Mouse (Mus musculus): Measurements from ENCODE around the gene Wnt2b. TPM values are rescaled to one million over a fixed set of nuclear protein-coding genes. Genes with fewer than 3 reads are reported as not detected.

Wnt2b gene
- total and polyA plus RNA-seq, 3 experiments = 0.11 TPM; not detected in 2

- Histone ChIP-seq H3K9me3 (replicated peaks) (no peaks in the 10 kb centered on the region), H3K4me1 (ENCODE audit: insufficient read depth, low read depth, low read length) (no peaks in the 10 kb centered on the region), H3K36me3 (replicated peaks) (no peaks in the 10 kb centered on the region), H3K27me3 (ENCODE audit: insufficient read depth, low read length) (peaks cover 14% of the 10 kb centered on the region), H3K4me3 (ENCODE audit: low read depth, low read length) (no peak overlapping the region)
- TF ChIP-seq TAL1 (conservative IDR thresholded peaks at IDR 0.05; ENCODE audit: low read depth, low read length) (no peak), CTCF (IDR thresholded peaks at IDR 0.05; ENCODE audit: low read depth, low read length) (no peak), GATA1 (IDR thresholded peaks at IDR 0.05; ENCODE audit: borderline replicate concordance, low read length) (no peak)
- DNase-seq (ENCODE audit: low spot score) (no peak), ATAC-seq (ENCODE audit: extremely low read depth, insufficient number of reproducible peaks, low FRiP score, poor library complexity, severe bottlenecking) (no peak)
Measured at GRCm38 (mm10) chr3:105003960-105004463, 42.3 kb upstream of the Wnt2b start.

GRCm38 (mm10) chr3:105001374-105001773 is 39.7 kb upstream of the Wnt2b start:
- H3K27me3 ChIP-seq (ENCODE audit: insufficient read depth, low read length) = peaks cover 14% of the 10 kb centered on the region

GRCm38 (mm10) chr3:105000561-105000960 is 38.8 kb upstream of the Wnt2b start:
- Histone ChIP-seq H3K36me3 (replicated peaks) (no peaks in the 10 kb centered on the region), H3K4me3 (ENCODE audit: low read depth, low read length) (no peak overlapping the region), H3K4me1 (ENCODE audit: insufficient read depth, low read depth, low read length) (no peaks in the 10 kb centered on the region), H3K27me3 (ENCODE audit: insufficient read depth, low read length) (peaks cover 14% of the 10 kb centered on the region), H3K9me3 (replicated peaks) (no peaks in the 10 kb centered on the region)
- ATAC-seq (ENCODE audit: extremely low read depth, insufficient number of reproducible peaks, low FRiP score, poor library complexity, severe bottlenecking) (no peak), DNase-seq (ENCODE audit: low spot score) (no peak)
- TF ChIP-seq TAL1 (conservative IDR thresholded peaks at IDR 0.05; ENCODE audit: low read depth, low read length) = no peak
- TF ChIP-seq GATA1 (IDR thresholded peaks at IDR 0.05; ENCODE audit: borderline replicate concordance, low read length) = no peak
- no peak for TF ChIP-seq CTCF (IDR thresholded peaks at IDR 0.05; ENCODE audit: low read depth, low read length)
- no peak for TF ChIP-seq POLR2AphosphoS5 (IDR thresholded peaks at IDR 0.05; ENCODE audit: insufficient replicate concordance, low read depth, low read length)
- no peak for TF ChIP-seq GATA2 (IDR thresholded peaks at IDR 0.05; ENCODE audit: borderline replicate concordance, low read depth, low read length)

More at GRCm38 (mm10) chr3:105001374-105001773, 39.7 kb upstream of the Wnt2b start:
- DNase-seq (ENCODE audit: low spot score) (no peak), ATAC-seq (ENCODE audit: extremely low read depth, insufficient number of reproducible peaks, low FRiP score, poor library complexity, severe bottlenecking) (no peak)
- Histone ChIP-seq H3K4me3 (ENCODE audit: low read depth, low read length) (no peak overlapping the region), H3K4me1 (ENCODE audit: insufficient read depth, low read depth, low read length) (no peaks in the 10 kb centered on the region), H3K9me3 (replicated peaks) (no peaks in the 10 kb centered on the region), H3K36me3 (replicated peaks) (no peaks in the 10 kb centered on the region)
- TF ChIP-seq POLR2AphosphoS5 (IDR thresholded peaks at IDR 0.05; ENCODE audit: insufficient replicate concordance, low read depth, low read length) (no peak), GATA1 (IDR thresholded peaks at IDR 0.05; ENCODE audit: borderline replicate concordance, low read length) (no peak), TAL1 (conservative IDR thresholded peaks at IDR 0.05; ENCODE audit: low read depth, low read length) (no peak), CTCF (IDR thresholded peaks at IDR 0.05; ENCODE audit: low read depth, low read length) (no peak), GATA2 (IDR thresholded peaks at IDR 0.05; ENCODE audit: borderline replicate concordance, low read depth, low read length) (no peak)

GRCm38 (mm10) chr3:104997563-104997962 is 35.8 kb upstream of the Wnt2b start:
- ATAC-seq (ENCODE audit: extremely low read depth, insufficient number of reproducible peaks, low FRiP score, poor library complexity, severe bottlenecking) (no peak), DNase-seq (ENCODE audit: low spot score) (no peak)
- Histone ChIP-seq H3K27me3 (ENCODE audit: insufficient read depth, low read length) (peaks cover 12% of the 10 kb centered on the region), H3K36me3 (replicated peaks) (no peaks in the 10 kb centered on the region), H3K4me3 (ENCODE audit: low read depth, low read length) (no peak overlapping the region), H3K9me3 (replicated peaks) (no peaks in the 10 kb centered on the region), H3K4me1 (ENCODE audit: insufficient read depth, low read depth, low read length) (no peaks in the 10 kb centered on the region)
- no peak for TF ChIP-seq GATA1 (IDR thresholded peaks at IDR 0.05; ENCODE audit: borderline replicate concordance, low read length)
- TF ChIP-seq POLR2AphosphoS5 (IDR thresholded peaks at IDR 0.05; ENCODE audit: insufficient replicate concordance, low read depth, low read length) = no peak
- TF ChIP-seq GATA2 (IDR thresholded peaks at IDR 0.05; ENCODE audit: borderline replicate concordance, low read depth, low read length) = no peak
- TF ChIP-seq TAL1 (conservative IDR thresholded peaks at IDR 0.05; ENCODE audit: low read depth, low read length) = no peak
- no peak for TF ChIP-seq CTCF (IDR thresholded peaks at IDR 0.05; ENCODE audit: low read depth, low read length)

- TF ChIP-seq CTCF (IDR thresholded peaks at IDR 0.05; ENCODE audit: low read depth, low read length) (no peak), GATA1 (IDR thresholded peaks at IDR 0.05; ENCODE audit: borderline replicate concordance, low read length) (no peak), GATA2 (IDR thresholded peaks at IDR 0.05; ENCODE audit: borderline replicate concordance, low read depth, low read length) (no peak), POLR2AphosphoS5 (IDR thresholded peaks at IDR 0.05; ENCODE audit: insufficient replicate concordance, low read depth, low read length) (no peak), TAL1 (conservative IDR thresholded peaks at IDR 0.05; ENCODE audit: low read depth, low read length) (no peak)
Measured at GRCm38 (mm10) chr3:104995707-104996106, 34.0 kb upstream of the Wnt2b start.

GRCm38 (mm10) chr3:104994415-104994841 is 32.7 kb upstream of the Wnt2b start:
- no peak overlapping the region for H3K4me3 ChIP-seq (ENCODE audit: low read depth, low read length)
- H3K27me3 ChIP-seq (ENCODE audit: insufficient read depth, low read length) = peaks cover 10% of the 10 kb centered on the region
- H3K4me1 ChIP-seq (ENCODE audit: insufficient read depth, low read depth, low read length) = no peaks in the 10 kb centered on the region
- ATAC-seq (ENCODE audit: extremely low read depth, insufficient number of reproducible peaks, low FRiP score, poor library complexity, severe bottlenecking) (no peak), DNase-seq (ENCODE audit: low spot score) (no peak)
- TF ChIP-seq CTCF (IDR thresholded peaks at IDR 0.05; ENCODE audit: low read depth, low read length) (no peak), POLR2AphosphoS5 (IDR thresholded peaks at IDR 0.05; ENCODE audit: insufficient replicate concordance, low read depth, low read length) (no peak), GATA1 (IDR thresholded peaks at IDR 0.05; ENCODE audit: borderline replicate concordance, low read length) (no peak), GATA2 (IDR thresholded peaks at IDR 0.05; ENCODE audit: borderline replicate concordance, low read depth, low read length) (no peak), TAL1 (conservative IDR thresholded peaks at IDR 0.05; ENCODE audit: low read depth, low read length) (no peak)
- H3K36me3 ChIP-seq (replicated peaks) = no peaks in the 10 kb centered on the region
- no peaks in the 10 kb centered on the region for H3K9me3 ChIP-seq (replicated peaks)

More at GRCm38 (mm10) chr3:104995707-104996106, 34.0 kb upstream of the Wnt2b start:
- DNase-seq (ENCODE audit: low spot score) (no peak), ATAC-seq (ENCODE audit: extremely low read depth, insufficient number of reproducible peaks, low FRiP score, poor library complexity, severe bottlenecking) (no peak)
- Histone ChIP-seq H3K4me3 (ENCODE audit: low read depth, low read length) (no peak overlapping the region), H3K36me3 (replicated peaks) (no peaks in the 10 kb centered on the region), H3K9me3 (replicated peaks) (no peaks in the 10 kb centered on the region), H3K4me1 (ENCODE audit: insufficient read depth, low read depth, low read length) (no peaks in the 10 kb centered on the region), H3K27me3 (ENCODE audit: insufficient read depth, low read length) (peaks cover 11% of the 10 kb centered on the region)
